Mouse (Mus musculus): ENCODE measurements around the gene Ifnar1. TPM values are rescaled to one million over a fixed set of nuclear protein-coding genes. Genes with fewer than 3 reads are reported as not detected.

Ifnar1 gene
- total RNA-seq, 2 experiments from 2014 or later = 68.8 to 75.0 TPM

DNA sequence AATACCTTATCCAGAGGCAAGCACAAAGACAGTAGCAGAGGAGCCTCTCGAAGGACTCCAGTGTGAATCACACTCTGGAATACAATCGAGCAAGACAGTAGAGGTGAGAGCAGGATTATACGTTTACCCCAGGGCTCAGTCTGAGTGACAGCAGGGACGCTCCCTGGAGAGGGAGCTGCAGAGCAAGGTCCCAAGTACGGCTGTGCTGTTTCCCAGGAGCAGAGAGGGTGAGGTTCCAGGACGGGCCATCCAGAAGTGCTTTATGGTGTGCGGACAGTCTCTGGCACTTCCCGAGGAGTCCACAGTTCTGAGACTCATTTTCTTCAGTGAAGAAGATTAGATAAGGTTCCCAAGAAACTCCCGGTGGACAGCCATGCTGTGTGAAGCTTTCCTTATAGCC lies 67.0 kb downstream of the Ifnar1 start:
- intact Hi-C loops (cut with DNase I) = no loop called here
- no peak for DNase-seq (ENCODE audit: extremely low spot score in 1 of 2, low spot score in 2 of 2)

DNA sequence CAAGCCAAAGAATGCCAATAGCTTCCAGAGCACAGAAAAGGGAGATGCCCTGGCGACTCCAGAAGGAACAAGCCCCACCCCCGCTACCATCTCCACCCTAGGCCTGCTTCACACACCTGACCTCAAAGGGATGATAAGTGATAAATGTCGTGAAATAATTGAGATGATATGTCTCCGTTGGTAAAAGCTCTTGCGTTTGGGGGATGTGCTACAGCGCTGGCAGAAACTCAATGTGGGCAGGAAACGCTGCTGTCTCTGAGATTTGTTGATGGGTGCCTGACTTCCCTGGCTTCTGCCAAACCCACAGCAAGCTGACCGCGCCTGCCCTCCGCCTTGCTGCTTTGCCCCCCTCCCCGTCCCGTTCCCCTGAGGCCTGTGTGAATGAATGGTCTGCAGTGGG lies 68.6 kb downstream of the Ifnar1 start:
- intact Hi-C loops (cut with DNase I) = no loop called here
- DNase-seq (ENCODE audit: extremely low spot score in 1 of 2, low spot score in 2 of 2) = no peak

DNA sequence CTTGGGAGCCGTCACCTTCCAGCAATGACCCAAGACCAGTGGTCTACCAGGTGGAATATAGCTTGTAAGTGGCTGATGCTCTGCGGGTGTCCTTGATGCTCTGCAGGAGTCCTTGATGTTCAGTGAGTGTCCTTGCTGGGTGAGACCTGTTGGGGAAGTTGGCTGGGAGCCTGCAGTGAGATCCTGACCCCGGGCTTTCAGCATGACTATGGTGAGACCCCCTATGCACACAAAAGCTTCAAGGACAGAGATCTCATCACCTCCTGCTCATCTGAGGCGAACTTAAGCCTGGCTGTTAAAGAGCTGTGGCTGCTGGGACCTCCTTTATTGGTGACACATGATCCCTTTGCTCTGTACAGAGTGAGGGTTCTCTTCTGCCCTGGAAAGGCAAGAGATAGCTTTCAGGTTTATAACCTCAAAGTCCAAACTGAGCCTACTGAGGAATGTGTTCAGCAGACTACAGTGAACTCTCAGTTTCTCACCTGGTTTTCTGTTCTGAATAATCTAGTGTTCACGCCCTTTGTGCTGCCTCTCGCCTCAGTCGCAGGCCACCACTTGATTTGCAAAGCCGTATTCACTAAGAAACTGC lies 70.1 kb downstream of the Ifnar1 start:
- no peak for DNase-seq (ENCODE audit: extremely low spot score in 1 of 2, low spot score in 2 of 2)
- intact Hi-C loops (cut with DNase I) = no loop called here

DNA sequence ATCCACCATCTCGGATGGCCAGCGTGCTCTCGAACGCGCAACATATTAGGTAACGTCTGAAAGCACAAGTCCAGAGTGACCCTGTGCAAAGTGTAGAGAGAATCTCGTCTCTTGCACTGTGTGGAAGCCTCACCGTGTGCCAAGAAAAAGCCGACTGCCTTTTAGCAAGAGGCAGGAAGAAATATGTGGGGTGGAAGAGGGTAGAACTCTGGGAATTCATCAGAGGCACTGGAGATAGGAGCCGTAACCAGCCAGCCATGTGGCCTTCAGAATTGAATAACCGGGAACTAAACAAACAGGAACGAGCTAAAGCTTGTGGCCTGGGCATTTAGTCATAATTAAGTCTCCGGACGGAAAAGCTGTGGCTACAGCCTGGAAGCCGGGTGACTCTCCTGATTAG lies 71.6 kb downstream of the Ifnar1 start:
- intact Hi-C loops (cut with DNase I) = no loop called here
- no peak for DNase-seq (ENCODE audit: extremely low spot score in 1 of 2, low spot score in 2 of 2)

Small RNAs within 50 kb of the gene (microRNA-seq; reads per million reads assigned to microRNA genes)
- gene Mir6367 = not detected

Other genes with a start within 250 kb of the Ifnar1 start
- 100 to 1,000 TPM in 1 of 2 experiments, 10 to 100 TPM in 1; 96.3 to 105 TPM for gene Olig1, start 215.5 kb upstream of the Ifnar1 start, total RNA-seq (2021)
- gene Ifnar2, start 112.5 kb upstream of the Ifnar1 start, total RNA-seq (2021) = 10 to 100 TPM; 20.9 to 22.0 TPM
- not detected for gene Gm21970, start 93.5 kb upstream of the Ifnar1 start, total RNA-seq (2021)
- gene Il10rb, start 79.1 kb upstream of the Ifnar1 start, total RNA-seq (2021) = 1 to 10 TPM; 7.9 to 8.9 TPM
- gene Ifngr2, start 61.8 kb downstream of the Ifnar1 start, total RNA-seq (2021) = 10 to 100 TPM; 74.8 to 82.0 TPM
- gene Tmem50b, start 112.6 kb downstream of the Ifnar1 start, total RNA-seq (2021) = 10 to 100 TPM; 92.3 to 95.0 TPM
- 1 to 10 TPM; 3.4 to 4.7 TPM for gene Dnajc28, start 133.8 kb downstream of the Ifnar1 start, total RNA-seq (2021)
- gene Gart, start 161.7 kb downstream of the Ifnar1 start, total RNA-seq (2021) = 10 to 100 TPM; 45.3 to 58.8 TPM
- 100 to 1,000 TPM; 211 to 212 TPM for gene Son, start 162.3 kb downstream of the Ifnar1 start, total RNA-seq (2021)
- gene Donson, start 203.5 kb downstream of the Ifnar1 start, total RNA-seq (2021) = 10 to 100 TPM; 24.9 to 28.8 TPM
- 10 to 100 TPM; 87.9 to 97.1 TPM for gene Cryzl1, start 243.7 kb downstream of the Ifnar1 start, total RNA-seq (2021)
- 100 to 1,000 TPM; 132 to 137 TPM for gene Itsn1, start 244.0 kb downstream of the Ifnar1 start, total RNA-seq (2021)